Mouse (Mus musculus): ENCODE data around the gene Gm49380. TPM values are rescaled to one million over a fixed set of nuclear protein-coding genes. Genes with fewer than 3 reads are reported as not detected.

Gm49380 gene
- total RNA-seq, 2 experiments from 2014 or later: not detected

DNA sequence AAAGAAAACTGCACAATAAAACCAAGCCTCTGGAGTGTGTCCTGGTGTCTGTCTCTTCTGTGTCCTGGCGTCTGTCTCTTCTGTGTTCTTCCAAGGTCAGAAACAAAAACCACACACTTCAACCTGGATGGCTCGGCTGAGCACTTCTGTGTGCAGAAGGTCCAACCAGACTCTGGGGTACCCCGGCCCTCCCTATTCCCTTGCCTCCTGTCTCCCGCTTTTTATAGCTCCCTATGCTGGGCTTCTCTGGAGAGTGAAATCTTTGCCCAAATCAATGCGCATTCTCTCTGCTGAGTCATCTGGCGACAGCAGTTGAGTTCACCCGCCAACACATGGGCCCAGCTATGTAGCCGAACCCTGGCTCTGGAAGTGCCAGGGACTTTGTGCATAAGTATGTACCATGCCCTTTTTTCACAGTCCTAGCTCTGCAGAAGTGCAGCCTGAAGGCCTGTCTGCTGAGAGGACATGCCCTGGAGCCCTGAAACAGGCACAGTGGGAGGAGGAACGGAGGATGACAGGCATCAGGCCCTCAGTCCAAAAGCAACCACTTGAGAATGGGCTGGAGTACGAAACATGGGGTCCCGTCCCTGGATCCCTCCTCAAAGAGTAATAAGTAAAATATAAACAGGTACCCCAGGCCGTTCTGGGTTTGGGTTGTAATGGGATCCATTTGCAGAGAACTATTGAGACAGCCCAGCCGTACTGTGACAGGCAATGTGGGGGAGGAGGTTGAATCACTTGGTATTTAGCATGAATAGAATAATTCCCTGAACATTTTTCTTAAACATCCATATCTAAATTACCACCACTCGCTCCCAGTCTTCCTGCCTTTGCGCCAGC lies 64.5 kb downstream of the Gm49380 start:
- no peak for ATAC-seq (ENCODE audit: poor library complexity, severe bottlenecking)

DNA sequence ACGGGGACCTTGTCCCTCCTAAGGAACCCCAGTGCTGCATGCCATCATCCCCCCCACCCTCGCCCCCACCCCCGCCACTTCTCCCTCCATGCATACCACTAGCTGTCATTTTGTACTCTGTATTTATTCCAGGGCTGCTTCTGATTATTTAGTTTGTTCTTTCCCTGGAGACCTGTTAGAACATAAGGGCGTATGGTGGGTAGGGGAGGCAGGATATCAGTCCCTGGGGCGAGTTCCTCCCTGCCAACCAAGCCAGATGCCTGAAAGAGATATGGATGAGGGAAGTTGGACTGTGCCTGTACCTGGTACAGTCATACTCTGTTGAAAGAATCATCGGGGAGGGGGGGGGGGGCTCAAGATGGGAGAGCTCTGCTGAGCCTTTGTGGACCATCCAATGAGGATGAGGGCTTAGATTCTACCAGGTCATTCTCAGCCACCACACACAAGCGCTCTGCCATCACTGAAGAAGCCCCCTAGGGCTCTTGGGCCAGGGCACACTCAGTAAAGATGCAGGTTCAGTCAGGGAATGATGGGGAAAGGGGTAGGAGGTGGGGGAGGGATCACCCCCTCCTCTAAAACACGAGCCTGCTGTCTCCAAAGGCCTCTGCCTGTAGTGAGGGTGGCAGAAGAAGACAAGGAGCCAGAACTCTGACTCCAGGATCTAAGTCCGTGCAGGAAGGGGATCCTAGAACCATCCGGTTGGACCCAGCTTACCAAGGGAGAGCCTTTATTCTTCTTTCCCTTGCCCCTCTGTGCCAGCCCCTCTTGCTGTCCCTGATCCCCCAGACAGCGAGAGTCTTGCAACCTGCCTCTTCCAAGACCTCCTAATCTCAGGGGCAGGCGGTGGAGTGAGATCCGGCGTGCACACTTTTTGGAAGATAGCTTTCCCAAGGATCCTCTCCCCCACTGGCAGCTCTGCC lies 65.5 kb downstream of the Gm49380 start:
- no peak for ATAC-seq (ENCODE audit: poor library complexity, severe bottlenecking)

DNA sequence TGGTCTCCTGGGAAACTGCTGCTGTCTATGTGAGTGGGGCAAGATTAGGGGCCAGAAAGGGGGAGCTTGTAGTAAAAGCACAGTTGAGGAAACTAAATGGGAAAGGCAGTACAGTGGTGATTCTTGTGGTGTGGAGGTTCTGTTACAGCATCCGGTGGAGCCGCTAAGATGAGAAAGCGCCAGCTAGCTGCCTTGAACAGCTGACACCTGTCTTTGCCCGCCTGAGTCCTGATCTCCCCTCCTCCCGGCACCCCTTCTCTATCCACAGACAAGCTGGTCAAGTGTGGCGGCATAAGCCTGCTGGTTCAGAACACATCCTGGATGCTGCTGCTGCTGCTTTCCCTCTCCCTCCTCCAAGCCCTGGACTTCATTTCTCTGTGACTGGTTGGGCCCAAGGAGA lies 66.2 kb downstream of the Gm49380 start:
- ATAC-seq (ENCODE audit: poor library complexity, severe bottlenecking): no peak

DNA sequence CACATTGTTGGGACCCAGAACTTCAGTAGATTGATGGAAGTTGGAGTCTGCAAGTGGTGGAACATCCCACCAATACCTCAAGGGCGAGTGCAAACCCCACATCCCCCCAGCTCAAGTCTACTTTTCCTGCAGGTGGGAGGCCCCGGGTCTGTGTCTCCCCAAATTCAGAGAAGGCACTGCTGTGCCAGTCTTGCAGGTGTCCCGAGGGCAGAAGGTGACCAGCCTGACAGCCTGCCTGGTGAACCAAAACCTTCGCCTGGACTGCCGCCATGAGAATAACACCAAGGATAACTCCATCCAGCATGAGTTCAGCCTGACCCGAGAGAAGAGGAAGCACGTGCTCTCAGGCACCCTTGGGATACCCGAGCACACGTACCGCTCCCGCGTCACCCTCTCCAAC lies 66.9 kb downstream of the Gm49380 start:
- ATAC-seq (ENCODE audit: poor library complexity, severe bottlenecking): no peak

DNA sequence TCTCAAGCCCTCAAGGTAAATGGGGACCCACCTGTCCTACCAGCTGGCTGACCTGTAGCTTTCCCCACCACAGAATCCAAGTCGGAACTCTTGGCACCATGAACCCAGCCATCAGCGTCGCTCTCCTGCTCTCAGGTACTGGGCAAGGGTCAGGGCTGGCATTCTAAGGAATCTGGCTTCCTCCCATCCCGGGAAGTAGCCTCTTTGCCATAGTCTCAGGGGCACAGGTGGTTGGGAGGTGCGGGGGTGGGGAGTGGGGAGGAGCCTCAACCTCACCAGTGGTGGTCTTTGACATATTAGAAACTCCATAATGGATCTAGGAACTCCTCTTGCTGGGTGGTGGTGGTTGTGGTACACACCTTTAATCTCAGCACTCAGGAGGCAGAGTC lies 67.4 kb downstream of the Gm49380 start:
- no peak for ATAC-seq (ENCODE audit: poor library complexity, severe bottlenecking)

DNA sequence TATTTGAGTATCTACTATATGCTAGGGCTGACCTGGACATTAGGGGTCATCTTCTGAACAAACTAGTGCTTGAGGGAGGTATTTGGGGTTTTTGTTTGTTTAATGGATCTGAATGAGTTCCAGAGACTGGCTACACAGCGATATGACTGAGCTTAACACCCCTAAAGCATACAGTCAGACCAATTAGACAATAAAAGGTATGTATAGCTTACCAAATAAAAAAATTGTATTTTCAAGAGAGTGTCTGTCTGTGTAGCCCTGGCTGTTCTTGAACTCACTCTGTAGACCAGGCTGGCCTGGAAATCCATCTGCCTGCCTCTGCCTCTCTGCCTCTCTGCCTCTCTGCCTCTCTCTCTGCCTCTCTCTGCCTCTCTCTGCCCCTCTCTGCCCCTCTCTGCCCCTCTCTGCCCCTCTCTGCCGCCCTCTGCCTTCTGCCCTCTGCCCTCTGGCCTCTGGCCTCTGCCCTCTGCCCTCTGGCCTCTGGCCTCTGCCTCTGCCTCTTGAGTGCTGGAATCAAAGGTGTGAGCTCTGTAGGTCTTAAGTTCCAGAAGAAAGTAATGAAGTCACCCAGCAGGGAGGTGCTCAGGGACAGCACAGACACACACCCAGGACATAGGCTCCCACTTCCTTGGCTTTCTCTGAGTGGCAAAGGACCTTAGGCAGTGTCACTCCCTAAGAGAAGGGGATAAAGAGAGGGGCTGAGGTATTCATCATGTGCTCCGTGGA lies 68.0 kb downstream of the Gm49380 start:
- ATAC-seq (ENCODE audit: poor library complexity, severe bottlenecking): no peak

DNA sequence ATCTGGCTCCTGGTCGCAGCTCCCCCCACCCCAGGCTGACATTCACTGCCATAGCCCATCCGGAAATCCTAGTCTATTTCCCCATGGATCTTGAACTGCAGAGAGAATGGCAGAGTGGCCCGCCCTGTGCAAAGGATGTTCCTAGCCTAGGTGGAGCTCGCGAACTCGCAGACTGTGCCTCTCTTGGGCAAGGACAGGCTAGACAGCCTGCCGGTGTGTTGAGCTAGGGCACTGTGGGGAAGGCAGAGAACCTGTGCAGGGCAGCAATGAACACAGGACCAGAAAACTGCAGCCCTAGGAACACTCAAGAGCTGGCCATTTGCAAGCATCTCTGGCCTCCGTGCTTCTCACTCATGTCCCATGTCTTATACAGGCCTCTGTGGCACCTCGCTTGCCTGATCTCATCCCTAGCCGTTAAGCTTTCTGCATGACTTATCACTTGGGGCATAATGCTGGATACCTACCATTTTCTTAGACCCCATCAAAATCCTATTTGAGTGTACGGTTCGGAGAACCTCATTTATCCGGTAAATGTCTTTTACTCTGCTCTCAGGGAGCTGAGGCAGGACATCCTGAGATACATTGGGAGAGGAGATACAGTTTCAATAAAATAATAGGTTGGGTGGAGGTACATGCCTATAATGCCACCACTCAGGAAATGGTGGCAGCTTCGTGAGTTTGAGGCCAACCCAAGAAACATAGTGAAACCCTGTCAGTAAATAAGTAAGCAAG lies 68.7 kb downstream of the Gm49380 start:
- no peak for ATAC-seq (ENCODE audit: poor library complexity, severe bottlenecking)

DNA sequence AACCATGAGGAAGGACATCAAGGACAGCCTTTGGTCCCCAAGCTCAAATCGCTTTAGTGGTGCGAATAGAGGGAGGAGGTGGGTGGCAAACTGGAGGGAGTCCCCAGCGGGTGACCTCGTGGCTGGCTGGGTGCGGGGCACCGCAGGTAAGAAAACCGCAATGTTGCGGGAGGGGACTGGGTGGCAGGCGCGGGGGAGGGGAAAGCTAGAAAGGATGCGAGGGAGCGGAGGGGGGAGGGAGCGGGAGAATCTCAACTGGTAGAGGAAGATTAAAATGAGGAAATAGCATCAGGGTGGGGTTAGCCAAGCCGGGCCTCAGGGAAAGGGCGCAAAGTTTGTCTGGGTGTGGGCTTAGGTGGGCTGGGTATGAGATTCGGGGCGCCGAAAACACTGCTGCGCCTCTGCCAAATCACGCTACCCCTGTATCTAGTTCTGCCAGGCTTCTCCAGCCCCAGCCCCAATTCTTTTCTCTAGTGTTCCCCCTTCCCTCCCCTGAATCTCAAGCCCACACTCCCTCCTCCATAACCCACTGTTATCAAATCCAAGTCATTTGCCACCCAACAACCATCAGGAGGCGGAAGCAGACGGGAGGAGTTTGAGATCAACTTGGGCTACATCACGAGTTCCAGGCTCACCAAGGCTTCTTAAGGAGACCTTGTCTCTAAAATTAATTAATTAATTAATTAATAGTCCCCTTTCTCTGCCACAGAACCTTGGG lies 69.4 kb downstream of the Gm49380 start:
- peak; percentile 78 for ATAC-seq (ENCODE audit: poor library complexity, severe bottlenecking)

DNA sequence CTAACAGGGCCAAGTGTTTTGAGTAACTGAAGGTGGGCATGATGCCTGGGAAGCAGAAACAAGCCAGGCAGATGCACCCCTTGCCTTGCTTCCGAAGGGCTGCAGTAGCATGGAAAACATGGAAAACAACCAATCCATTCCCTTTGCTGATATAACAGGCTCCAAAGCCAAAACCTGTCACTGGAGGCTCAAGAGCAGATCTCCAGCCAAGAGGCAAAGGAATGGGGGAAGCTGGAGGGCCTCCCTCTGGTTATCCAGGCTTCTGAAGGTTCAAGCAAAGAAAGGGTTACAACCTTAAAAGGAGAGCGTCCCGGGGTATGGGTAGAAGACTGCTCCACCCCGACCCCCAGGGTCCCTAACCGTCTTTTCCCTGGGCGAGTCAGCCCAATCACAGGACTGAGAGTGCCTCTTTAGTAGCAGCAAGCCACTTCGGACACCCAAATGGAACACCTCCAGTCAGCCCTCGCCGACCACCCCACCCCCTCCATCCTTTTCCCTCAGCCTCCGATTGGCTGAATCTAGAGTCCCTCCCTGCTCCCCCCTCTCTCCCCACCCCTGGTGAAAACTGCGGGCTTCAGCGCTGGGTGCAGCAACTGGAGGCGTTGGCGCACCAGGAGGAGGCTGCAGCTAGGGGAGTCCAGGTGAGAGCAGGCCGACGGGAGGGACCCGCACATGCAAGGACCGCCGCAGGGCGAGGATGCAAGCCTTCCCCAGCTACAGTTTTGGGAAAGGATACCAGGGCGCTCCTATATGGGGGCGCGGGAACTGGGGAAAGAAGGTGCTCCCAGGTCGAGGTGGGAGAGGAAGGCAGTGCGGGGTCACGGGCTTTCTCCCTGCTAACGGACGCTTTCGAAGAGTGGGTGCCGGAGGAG lies 70.2 kb downstream of the Gm49380 start, which contains the start of gene Thy1:
Gene Thy1, plus strand, starts transcription at position 549 of the 872 bp plus-strand sequence.
- ATAC-seq (ENCODE audit: poor library complexity, severe bottlenecking): peak; percentile 43; the same call in 1 of the 2 replicates

DNA sequence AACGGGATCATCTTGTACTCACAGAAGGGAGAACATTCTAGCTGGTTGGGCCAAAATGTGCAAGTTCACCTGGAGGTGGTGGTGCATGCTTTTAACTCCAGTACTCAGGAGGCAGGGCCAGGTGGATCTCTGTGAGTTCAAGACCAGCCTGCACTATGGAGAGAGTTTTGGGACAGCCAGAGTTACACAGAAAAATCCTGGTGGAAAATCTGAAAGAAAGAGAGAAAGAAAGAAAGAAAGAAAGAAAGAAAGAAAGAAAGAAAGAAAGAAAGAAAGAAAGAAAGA lies 71.0 kb downstream of the Gm49380 start:
- no peak for ATAC-seq (ENCODE audit: poor library complexity, severe bottlenecking)

DNA sequence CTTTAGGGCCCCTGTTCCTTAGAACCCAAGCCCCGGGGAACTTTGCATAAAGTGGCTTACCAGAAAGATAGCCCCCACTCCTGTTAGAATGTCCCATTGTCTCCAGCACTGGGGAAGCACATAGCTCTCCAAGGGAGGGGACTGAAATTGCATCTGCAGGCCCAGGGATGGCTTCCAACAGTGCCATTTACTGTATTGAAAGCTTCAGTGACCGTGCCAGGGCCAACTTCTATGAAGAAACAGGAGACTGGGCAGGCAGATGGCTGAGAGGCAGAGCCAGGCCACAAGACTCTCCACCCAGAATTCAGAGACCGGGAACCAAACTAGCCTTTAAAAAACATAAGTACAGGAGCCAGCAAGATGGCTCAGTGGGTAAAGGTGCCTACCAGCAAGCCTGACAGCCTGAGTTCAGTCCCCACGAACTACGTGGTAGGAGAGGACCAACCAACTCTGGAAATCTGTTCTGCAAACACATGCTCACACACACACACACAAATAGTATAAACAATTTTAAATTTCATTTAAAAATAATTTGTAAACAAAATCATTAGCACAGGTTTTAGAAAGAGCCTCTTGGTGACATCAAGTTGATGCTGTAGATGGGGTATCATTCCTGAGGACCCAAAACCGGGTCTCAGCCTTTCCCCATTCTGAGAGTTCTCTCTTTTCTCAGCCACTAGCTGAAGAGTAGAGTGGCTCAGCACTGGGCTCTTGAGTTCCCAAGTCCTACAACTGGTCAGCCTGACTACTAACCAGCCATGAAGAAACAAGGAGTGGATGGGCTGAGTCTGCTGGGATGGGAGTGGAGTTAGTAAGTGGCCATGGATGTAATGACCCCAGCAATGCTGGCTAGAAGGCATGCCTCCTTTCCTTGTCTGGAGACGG lies 71.5 kb downstream of the Gm49380 start:
- ATAC-seq (ENCODE audit: poor library complexity, severe bottlenecking): no peak

DNA sequence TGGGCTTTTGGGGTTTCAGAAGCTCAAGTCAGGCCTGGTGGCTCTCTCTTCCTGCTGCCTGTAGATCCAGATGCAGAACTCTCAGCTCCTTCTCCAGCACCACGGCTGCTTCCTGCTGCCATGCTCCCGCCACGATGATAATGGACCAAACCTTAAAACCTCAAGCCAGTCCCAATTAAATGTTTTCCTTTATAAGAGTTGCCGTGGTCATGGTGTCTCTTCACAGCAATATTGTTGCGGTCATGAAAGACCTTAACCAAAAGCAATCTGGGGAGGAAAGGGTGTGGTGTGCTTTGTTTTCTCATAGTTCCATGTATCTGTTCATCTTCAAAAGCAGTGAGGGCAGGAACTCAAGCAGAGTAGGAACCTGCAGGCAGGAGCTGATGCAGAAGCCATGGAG lies 76.2 kb downstream of the Gm49380 start:
- no peak for ATAC-seq (ENCODE audit: poor library complexity, severe bottlenecking)

DNA sequence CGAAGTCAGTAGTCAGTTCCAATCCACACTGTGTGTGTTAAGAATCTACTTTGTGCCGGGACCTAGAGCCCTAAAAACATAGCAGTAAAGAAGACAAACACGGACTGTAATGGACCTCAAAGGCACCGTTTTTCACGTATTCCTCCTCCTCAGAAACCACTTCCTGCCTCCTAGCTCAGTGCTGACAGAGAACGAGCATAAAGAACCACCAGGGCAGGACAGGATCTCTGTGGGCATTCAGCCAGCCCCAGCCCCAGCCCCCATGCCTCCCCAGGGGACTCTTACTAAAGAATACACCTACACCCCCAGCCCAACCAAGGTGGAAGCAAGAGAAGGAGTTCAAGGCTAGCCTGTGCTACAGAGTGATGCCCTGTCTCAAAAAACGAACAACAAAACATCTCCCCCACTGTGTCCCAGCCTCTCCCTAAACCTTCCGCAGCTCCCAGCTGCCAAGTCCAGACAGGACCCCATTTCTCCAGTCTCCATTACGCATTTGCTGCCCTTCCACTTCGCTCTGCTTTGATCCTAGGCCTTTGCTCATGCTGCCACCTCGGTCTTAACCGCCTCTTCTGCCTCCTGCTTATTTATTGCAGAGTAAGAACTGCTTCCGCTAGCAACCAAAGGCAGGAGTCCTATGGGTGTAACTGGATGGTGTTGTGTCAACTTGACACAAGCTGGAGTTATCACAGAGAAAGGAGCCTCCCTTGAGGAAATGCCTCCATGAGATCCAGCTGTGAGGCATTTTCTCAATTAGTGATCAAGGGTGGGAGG lies 79.2 kb downstream of the Gm49380 start:
- ATAC-seq (ENCODE audit: poor library complexity, severe bottlenecking): no peak

DNA sequence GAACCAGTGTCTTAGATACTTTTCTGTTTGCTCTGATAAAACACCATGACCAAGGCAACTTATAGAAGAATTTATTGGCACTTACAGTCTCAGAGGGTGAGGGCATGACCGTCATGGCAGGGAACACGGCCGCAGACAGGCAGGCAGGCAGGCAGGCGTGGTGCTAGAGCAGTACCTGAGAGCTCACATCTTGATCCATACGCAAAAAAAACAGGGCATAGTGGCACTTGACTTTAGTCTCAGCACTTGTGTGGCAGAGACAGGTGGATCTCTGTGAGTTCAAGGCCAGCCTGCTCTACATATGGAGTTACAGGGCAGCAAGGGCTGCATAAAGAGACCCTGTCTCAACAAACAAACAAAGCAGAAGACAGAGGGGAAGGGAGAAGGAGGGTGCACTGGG lies 80.0 kb downstream of the Gm49380 start:
- no peak for ATAC-seq (ENCODE audit: poor library complexity, severe bottlenecking)

DNA sequence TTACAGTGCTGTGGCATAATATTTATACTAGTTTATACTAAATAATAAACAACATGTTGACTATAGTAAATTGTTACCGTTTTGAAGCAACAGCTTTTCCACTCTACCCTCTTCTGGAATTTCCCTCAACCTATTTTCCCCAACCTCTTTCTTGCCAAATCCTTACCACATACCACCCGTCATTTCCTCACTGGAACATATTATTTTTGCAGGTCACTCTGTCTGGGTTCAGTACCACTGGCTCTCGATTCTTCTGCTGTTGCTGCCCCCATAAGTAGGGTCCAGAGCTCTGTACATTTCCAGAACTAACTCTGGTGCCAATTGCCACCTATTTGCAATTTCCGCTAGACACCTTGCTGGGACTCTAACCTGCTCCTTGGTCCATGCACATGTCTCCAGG lies 81.4 kb downstream of the Gm49380 start:
- no peak for ATAC-seq (ENCODE audit: poor library complexity, severe bottlenecking)

DNA sequence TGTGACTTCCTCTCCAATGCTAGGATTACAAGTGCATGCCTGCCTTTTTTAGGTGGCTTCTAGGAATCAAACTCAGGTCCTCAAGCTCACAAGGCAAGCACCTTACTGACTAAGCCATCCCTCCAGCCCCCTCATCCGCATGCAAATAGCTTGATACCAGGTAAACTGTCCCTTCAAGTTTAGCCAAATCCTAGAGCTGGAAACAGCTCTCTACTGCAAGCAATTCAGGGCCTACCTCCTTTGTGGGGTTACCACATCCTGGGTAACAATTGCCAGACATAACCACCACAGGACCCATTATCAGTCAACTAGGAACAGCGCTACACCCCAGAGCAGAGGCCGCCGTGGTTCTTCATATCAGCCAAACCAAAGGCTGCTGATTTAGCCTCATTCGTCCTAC lies 82.2 kb downstream of the Gm49380 start:
- peak; percentile 63 for ATAC-seq (ENCODE audit: poor library complexity, severe bottlenecking)

DNA sequence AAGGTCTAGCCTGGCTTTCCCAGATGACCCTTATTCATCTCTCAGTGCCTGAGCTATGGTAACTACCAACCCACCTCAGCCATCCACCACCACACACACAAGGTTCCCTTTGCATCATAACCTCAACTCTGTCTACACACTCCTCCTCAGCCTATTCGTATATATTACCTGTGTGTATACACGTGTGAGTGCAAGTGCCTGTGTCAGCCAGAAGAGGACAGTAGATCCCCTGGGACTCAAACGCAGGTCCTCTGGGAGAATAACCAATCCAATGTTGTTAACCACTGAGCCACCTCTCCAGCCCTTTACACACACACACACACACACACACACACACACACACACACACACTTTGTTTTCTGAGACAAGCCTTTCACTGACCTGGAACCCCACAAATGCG lies 82.7 kb downstream of the Gm49380 start:
- no peak for ATAC-seq (ENCODE audit: poor library complexity, severe bottlenecking)

Measured in megakaryocyte, adult 5-6 weeks (primary cell).